Mouse (Mus musculus) cerebellum, adult 9-11 months (tissue): Measurements from ENCODE around the gene Cops7b.
A peak's percentile ranks its signal among the peaks of the same experiment; 100 is the strongest.
"Not testable (repeated sequence)": the region's sequence is repeated elsewhere in the genome, so short reads cannot be mapped to it uniquely, and the experiment has no call there.

Experiments
- DNase-seq: peaks from one replicate; pipeline ENCODE4 v3.0.0; 2022

The Cops7b gene

GRCm38 (mm10) chr1:86582451-86583096 lies at the start of gene Cops7b, which contains the start of gene Pde6d:
TSS of gene Cops7b (plus strand) at chr1:86582904.
TSS of gene Pde6d (minus strand) at chr1:86582629.
- peak; percentile 97 for DNase-seq

DNA sequence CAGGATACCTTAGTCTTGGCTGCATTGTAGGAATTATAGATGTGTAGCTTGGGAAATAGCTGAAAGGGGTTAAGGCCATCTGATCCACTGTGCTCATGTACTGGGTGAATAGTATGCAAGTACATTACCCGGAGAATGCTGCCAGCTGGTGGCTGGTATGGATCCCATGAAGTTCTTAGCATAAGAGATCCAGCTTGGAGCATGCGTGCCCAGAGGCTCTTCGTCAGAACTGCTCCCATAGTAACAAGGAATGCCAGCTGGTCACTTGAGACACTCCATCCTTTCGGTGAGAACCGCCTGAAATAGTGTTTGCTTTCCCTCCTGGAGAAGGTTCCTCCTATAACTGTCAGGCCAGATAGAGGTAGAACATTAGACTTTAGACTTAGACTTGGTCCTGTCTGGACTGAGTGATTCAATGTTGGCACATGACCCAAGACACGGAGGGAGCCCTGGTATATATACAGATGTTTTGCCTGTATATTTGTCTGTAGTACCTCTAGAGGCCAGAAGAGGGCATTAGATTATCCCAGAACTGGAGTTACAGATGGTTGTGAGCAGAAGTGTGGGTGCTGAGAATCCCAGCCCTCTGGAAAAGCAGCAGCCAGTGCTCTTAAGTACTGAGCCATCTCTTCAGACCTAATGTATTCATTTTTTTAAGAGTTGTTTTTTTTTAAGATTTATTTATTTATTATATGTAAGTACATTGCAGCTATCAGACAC lies 49.1 kb upstream of the Cops7b start:
- DNase-seq = peak; percentile 37

- no peak for DNase-seq
These were observed 44.3 kb upstream of the Cops7b start for GRCm38 (mm10) chr1:86538383-86538782.

DNA sequence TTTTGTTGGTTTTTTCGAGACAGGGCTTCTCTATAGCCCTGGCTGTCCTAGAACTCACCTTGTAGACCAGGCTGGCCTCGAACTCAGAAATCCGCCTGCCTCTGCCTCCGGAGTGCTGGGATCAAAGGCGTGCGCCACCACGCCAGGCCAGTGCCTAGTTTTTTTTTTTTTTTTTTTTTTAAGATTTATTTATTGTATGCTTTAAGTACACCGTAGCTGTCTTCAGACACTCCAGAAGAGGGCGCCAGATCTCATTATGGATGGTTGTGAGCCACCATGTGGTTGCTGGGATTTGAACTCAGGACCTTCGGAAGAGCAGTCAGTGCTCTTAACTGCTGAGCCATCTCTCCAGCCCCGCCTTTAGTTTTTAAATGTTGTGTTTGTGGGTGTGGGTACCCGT lies 43.1 kb upstream of the Cops7b start:
- DNase-seq = not testable (repeated sequence)

GRCm38 (mm10) chr1:86542584-86542983 lies 40.1 kb upstream of the Cops7b start:
- DNase-seq = no peak

DNA sequence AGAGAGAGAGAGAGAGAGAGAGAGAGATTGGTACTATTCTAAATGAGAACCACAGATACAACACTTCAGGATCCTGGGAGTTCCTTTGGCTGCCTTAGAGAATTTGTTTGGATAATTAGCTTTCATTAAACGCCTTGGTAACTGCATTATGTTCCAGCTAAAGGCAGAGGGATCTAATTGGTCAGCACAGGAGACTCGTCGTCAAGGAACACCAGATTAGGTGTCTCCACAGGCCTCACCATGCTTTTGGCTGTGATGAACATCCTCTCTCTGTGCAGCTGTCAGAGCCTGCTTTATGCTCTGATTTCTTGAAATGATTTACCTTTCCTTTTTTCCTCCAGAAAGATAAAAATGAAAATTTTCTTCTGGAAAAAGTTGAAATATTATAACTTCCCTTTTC lies 35.9 kb upstream of the Cops7b start:
- DNase-seq = no peak

DNA sequence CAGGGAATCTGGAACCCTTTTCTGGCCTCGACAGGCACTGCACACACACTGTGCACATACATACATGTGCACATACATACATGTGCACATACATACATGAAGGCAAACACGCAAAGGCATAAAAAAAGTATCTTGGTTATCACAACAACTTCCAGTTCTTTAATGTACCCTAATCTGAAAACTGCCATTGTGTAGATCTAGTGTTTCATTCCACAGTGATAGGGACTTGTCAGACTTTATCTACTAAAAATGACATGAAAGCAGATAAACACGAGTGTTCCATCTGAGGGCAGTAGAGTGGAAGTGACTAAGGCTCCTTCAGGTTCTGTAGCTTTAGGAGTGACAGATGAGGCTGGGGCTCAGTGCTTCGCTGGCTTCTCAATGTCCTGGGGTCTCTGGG lies 31.4 kb upstream of the Cops7b start:
- no peak for DNase-seq

GRCm38 (mm10) chr1:86551877-86552276 lies 30.8 kb upstream of the Cops7b start:
- DNase-seq = no peak

- no peak for DNase-seq
These were observed 27.0 kb upstream of the Cops7b start for GRCm38 (mm10) chr1:86555665-86556064.

GRCm38 (mm10) chr1:86557872-86558271 lies 24.8 kb upstream of the Cops7b start:
- no peak for DNase-seq

DNA sequence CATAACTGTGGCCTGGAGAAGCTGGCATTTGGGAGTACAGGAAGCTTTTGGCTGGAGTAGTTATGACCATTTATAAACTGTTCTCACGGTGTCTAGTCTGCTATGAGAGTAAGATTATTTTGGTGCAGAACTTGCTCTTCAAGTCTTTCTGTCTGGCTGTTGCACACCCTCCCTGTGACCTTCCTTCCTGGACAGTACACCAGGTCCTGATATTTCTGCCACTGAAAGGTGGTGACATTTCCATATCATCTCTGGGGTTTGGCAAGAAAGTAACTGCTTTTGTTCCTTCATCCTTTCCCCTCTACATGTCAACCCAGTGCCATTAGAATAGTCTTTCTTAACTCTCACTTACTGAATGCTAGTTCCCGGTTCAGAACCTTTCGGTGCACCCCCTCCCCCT lies 23.5 kb upstream of the Cops7b start:
- DNase-seq = no peak

GRCm38 (mm10) chr1:86562663-86563062 lies 20.0 kb upstream of the Cops7b start:
- no peak for DNase-seq

- DNase-seq = no peak
These were observed 14.3 kb upstream of the Cops7b start for GRCm38 (mm10) chr1:86568409-86568808.

DNA sequence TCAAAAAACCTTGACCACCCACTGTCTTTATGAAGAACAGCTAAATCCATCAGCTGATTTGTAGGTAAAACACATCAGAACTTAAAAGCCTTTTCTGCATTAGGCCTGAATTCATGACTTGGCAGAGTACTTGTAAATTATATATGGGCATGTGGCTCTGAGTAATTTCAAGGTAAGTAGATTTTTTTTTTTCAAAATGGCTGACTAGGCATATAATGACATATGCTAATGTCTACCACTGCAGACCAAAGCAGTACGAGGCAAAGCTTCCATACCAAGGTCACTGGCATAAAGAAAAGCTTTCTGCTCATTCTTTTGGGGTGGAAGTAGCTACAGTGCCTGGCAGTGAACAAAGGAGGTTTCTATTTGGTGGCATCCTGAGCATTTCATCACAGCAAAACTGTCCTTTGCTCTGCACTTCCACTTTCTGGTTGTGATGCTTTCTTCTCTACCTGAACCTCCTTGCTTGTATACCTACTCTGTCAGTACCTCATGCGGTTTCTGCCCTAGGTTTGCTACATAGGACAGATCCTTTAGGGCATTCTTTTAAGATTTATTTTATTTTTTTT lies 13.3 kb upstream of the Cops7b start:
- no peak for DNase-seq

DNA sequence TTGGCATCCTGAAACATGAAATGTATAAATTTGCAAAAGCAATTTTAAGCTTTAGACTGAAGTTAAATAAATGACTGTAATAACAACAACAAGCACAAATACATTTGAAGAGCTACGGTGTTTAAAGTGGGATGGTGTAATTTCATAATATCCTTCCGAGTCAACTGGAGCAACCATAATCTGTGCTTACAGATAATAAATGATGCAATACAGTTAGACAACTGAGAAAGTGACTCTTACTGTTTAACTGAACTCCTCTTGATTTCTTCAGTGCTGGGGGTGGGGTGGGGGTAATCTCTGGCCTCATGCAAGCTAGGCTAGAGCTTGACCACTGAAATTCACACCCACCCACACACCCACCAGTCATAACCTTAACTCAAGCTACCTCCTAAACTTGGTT lies 11.3 kb upstream of the Cops7b start:
- no peak for DNase-seq

DNA sequence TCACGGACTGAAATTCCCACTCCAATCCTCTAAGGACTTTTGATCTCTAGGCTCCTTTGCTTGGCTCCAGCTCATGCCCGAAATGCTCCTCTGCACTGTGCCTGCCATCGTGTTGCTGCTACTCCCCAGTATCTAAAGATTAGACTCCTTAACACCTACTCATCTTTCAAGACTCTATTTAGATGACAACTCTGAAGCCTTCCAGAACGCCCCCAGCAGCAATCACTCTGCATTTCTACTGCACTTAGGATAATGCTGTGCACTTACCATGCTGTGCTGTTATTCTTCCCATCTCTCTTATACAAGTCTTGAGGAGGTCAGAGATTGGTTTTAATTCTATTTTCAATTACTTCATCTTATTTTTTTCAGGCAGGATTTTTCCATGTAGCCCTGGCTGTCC lies 10.8 kb upstream of the Cops7b start:
- no peak for DNase-seq

- DNase-seq = no peak
These were observed 2.3 kb upstream of the Cops7b start for GRCm38 (mm10) chr1:86580426-86580825.

DNA sequence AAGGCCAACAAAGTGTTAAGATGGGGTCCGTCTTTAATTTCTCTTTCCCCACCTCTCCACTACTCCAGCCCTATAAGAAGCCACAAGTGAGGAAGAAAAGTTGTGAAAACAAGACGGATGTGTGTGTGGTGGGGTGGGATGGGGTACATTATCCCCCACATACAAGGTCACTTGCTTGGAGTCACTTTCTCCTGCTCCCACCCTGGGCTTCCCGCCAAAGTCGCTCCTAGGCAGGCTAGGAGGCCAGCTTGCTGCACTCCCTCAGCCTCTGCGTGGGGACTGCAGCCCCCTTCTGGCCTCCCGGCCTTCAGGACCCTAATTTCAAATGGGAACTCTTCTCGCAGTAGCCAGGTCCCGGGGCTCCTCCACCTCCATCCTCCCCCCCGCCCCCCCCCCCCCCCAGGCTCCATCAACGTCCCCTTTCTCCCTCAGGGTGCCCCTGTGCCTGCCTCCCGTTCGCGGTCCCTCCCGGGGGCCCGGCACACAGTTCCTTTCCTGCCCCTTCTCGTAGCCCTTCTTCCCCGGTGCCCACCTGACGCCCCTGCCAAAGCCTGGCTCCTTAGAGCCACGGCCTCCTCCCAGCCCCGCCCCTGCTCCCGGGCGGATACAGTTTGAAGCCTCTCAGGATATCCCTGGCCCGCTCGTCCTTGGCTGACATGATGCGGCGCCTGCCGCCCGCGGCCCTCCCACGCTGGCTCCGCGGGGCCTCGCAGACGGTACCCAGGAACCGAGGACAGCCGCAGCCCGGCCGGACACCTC lies 833 bp upstream of the Cops7b start:
- DNase-seq = peak; percentile 75

- DNase-seq = no peak
These were observed 1.0 kb downstream of the Cops7b start for GRCm38 (mm10) chr1:86583709-86584108.

GRCm38 (mm10) chr1:86586992-86587391 lies 4.3 kb downstream of the Cops7b start:
- DNase-seq = peak; percentile 76

GRCm38 (mm10) chr1:86594539-86594938 lies 11.8 kb downstream of the Cops7b start:
- no peak for DNase-seq

DNA sequence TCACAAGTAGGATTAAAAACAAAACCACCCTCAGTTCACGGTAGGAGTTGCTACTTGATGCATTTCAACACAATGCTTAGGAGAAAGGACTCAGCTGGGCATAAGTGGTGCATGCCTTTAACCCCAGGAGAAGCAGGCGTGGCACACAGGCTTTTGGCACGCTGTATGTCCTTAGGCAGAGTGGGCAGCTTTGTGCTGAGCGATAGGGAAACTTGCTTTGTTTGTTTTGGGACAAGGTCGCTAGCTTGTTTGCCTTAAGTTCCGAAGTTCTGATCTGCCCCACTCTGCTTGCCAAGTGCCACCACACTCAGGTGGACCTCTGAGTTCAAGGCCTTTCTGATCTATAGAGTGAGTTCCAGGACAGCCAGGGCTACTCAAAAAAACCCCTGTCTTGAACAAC lies 12.6 kb downstream of the Cops7b start:
- DNase-seq = no peak

DNA sequence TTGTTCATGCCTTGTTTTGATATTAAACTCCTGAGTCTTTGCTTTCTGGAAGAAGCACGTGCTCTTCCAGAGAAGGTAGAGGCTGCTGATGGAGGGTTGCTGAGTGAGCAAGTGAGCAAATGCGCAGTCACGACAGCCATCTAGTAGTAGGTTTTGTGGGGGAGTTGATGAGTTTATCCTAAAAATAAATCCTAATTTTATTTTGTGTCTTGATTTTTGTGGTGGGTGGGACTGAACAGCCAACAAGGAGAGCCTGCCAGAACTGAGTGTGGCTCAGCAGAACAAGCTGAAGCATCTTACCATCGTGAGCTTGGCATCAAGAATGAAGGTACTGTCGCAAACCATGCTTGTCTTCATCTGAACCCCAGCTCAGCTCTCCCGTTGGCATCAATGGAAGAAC lies 13.8 kb downstream of the Cops7b start:
- no peak for DNase-seq

GRCm38 (mm10) chr1:86598516-86598915 lies 15.8 kb downstream of the Cops7b start:
- DNase-seq = no peak
